Mouse (Mus musculus) macrophage (primary cell): ENCODE measurements around the gene Klhl26. TPM values are rescaled to one million over a fixed set of nuclear protein-coding genes. Genes with fewer than 3 reads are reported as not detected.

Source experiments
- H3K27ac ChIP-seq: fragments of 350-480 bp; formaldehyde crosslinking; 2 replicates; pipeline ENCODE4 v1.9.0; 2021
- H3K36me3 ChIP-seq: fragments of 350-480 bp; formaldehyde crosslinking; 2 replicates; pipeline ENCODE4 v1.9.0; 2021; ENCODE audit errors: inconsistent target
- H3K4me3 ChIP-seq: fragments of 350-480 bp; formaldehyde crosslinking; 2 replicates; pipeline ENCODE4 v1.9.0; 2021; ENCODE audit errors: inconsistent target
- H3K79me2 ChIP-seq: fragments of 350-480 bp; formaldehyde crosslinking; 2 replicates; pipeline ENCODE4 v1.9.0; 2021; ENCODE audit errors: inconsistent target
- WGBS: methylation state at CpG from one replicate; pipeline ENCODE4 v1.1.7; 2026; ENCODE audit warnings: inconsistent platforms; ENCODE audit not compliant: missing documents; 5-methylcytosine and 5-hydroxymethylcytosine counted together
- polyA plus RNA-seq: library from polyadenylated mRNA; stranded (reverse); fragments of 250-400 nt; gene quantifications from 3 replicates; pipeline ENCODE4 v1.2.4, GENCODE M21; 2018; ENCODE audit warnings: inconsistent platforms

Klhl26 gene
- polyA plus RNA-seq, 1 experiment from 2014 or later = 5.9 TPM

- Histone ChIP-seq H3K4me3 (peak within 1 kb of the TSS; percentile 63), H3K27ac (peak within 1 kb of the TSS; percentile 29), H3K36me3 (peaks cover 7% of the 10 kb centered on the region; the same call in 1 of the 2 replicates), H3K79me2 (peaks cover 33% of the 10 kb centered on the region)
- 9% methylated on average over 27 of the region's 40 CpGs for WGBS
Observed at GRCm38 (mm10) chr8:70506328-70507026, 29.7 kb upstream of the Klhl26 start, which contains the start of gene Rex1bd. Gene Rex1bd, minus strand, starts transcription at chr8:70506752.

- H3K27ac ChIP-seq = peak overlapping the region; percentile 29
- 48% methylated on average over 27 of the region's 32 CpGs for WGBS
- peaks cover 7% of the 10 kb centered on the region; the same call in 1 of the 2 replicates for H3K36me3 ChIP-seq
- H3K4me3 ChIP-seq = peak overlapping the region; percentile 63
- H3K79me2 ChIP-seq = peaks cover 27% of the 10 kb centered on the region
Observed at GRCm38 (mm10) chr8:70505698-70506327, 29.0 kb upstream of the Klhl26 start.

DNA sequence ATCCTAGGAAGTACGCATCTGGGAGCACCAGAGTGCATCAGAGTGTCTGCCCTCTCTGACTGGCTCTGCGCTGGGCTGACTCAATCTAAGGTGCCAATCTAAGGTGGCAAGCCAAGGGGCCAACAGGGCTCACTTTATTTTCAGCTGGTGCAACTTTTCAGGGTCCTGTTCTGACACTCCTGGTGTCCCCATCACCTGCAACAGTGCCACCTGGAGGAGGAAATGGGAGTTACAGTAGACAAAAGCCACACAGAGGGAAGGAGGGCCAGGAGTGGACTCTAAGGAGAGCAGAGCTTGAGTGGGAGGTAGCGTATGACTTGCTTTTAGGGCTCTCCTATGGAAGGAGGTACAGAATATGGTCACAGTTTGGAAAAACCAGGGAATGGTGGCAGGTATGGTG lies 28.1 kb upstream of the Klhl26 start:
- 89% methylated on average over 3 of the region's 3 CpGs for WGBS
- peaks cover 24% of the 10 kb centered on the region for H3K79me2 ChIP-seq
- H3K4me3 ChIP-seq = no peak overlapping the region
- no peak overlapping the region for H3K27ac ChIP-seq
- peaks cover 7% of the 10 kb centered on the region; the same call in 1 of the 2 replicates for H3K36me3 ChIP-seq

DNA sequence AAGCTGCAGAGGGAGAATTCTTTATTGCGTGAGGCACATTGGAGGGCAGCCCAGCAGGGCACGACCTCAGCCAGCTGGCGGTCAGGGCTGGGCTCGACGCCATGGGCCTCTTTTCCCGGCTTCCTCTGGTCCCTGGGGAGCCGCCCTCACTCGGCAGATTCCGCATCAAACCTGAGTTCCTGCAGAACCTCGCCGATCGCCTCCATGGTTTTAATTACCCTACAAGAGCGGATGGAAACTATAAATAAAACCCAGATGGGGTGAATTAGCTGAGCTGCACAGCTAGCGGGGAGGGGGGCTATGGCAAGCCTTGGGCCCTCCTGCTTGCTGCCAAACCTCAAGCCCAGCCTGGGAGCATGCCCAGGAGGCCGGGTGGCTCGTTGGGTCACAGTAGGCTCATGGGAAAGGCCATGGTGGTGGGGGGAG lies 27.5 kb upstream of the Klhl26 start:
- H3K36me3 ChIP-seq = peaks cover 7% of the 10 kb centered on the region; the same call in 1 of the 2 replicates
- no peak overlapping the region for H3K4me3 ChIP-seq
- 95% methylated on average over 16 of the region's 16 CpGs for WGBS
- no peak overlapping the region for H3K27ac ChIP-seq
- peaks cover 18% of the 10 kb centered on the region for H3K79me2 ChIP-seq

DNA sequence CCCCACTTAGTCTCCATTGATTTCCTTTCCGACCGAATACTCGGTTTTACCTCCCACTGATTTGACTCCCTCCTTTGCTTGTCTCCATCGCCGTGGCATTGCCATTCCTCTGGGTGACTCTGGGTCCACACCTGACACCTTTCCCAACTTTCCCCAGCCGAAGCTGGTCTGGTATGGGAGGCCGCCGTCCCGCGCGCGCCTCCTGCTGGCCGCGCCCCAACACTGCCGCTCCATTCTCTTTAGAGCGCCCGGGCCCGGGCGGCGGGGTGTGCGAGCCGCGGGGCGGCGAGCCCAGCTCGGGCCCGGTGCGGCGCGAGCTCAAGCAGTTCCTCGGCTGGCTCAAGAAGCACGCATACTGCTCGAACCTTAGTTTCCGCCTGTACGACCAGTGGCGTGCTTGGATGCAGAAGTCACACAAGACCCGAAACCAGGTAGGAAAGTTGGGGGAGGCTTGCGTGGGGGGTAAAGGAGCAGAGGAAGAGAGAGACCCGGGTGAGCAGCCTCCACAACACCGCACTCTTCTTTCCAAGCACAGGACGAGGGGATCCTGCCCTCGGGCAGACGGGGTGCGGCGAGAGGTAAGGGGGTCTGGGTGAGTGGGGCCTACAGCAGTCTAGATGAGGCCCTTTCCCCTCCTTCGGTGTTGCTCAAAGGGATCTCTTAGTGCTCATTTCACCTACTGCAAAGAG lies 26.4 kb upstream of the Klhl26 start:
- no peak overlapping the region for H3K4me3 ChIP-seq
- WGBS = 19% methylated on average over 40 of the region's 46 CpGs
- no peak overlapping the region for H3K27ac ChIP-seq
- peaks cover 7% of the 10 kb centered on the region; the same call in 1 of the 2 replicates for H3K79me2 ChIP-seq
- peaks cover 7% of the 10 kb centered on the region; the same call in 1 of the 2 replicates for H3K36me3 ChIP-seq

GRCm38 (mm10) chr8:70502540-70502939 lies 25.8 kb upstream of the Klhl26 start:
- Histone ChIP-seq H3K36me3 (peaks cover 2% of the 10 kb centered on the region; the same call in 1 of the 2 replicates), H3K27ac (no peak overlapping the region), H3K79me2 (peaks cover 4% of the 10 kb centered on the region; the same call in 1 of the 2 replicates), H3K4me3 (no peak overlapping the region)
- 67% methylated on average over 12 of the region's 12 CpGs for WGBS

DNA sequence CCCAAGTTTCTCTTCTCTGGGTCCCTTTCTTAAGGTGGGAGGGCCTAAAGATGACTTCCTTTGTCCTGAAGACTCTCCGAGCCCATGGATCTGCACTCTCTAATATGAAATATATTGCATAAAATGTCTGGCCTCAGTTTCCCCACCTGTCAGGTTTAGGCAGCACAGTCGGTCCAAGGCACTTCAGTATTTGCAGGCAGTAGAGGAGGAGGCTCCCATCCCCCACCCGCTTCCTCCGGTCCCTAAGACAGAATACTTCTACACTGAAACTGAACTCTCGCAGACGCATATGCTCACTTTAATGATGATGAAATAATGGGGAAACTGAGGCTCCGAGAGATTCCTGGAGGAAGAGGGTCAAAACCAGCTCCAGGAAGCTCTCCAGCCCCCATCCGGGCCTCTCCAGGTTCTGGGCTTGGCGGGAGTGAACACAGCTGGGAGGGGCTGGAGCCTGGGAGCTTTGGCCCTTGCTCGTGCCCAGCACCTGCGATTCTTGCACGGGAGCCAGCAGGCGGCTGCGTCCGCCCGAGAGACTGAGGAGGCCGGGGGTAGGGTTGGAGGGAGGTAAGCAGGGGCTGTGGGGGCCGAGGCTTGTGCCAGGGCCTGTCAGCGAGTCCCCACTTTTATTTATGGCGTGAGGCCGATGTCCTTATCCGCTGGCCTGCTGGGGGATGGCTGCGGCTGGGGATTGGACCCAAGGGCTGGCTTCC lies 25.2 kb upstream of the Klhl26 start:
- Histone ChIP-seq H3K27ac (no peak overlapping the region), H3K36me3 (no peaks in the 10 kb centered on the region), H3K79me2 (peaks cover 4% of the 10 kb centered on the region; the same call in 1 of the 2 replicates), H3K4me3 (no peak overlapping the region)
- 31% methylated on average over 23 of the region's 23 CpGs for WGBS

- Histone ChIP-seq H3K4me3 (no peak overlapping the region), H3K27ac (no peak overlapping the region), H3K79me2 (no peaks in the 10 kb centered on the region; the same call in 1 of the 2 replicates), H3K36me3 (no peaks in the 10 kb centered on the region)
- WGBS = 17% methylated on average over 35 of the region's 39 CpGs
Observed at GRCm38 (mm10) chr8:70500386-70501301, 23.9 kb upstream of the Klhl26 start.

- Histone ChIP-seq H3K79me2 (no peaks in the 10 kb centered on the region), H3K4me3 (no peak overlapping the region), H3K27ac (no peak overlapping the region), H3K36me3 (no peaks in the 10 kb centered on the region)
- 23% methylated on average over 12 of the region's 12 CpGs for WGBS
Observed at GRCm38 (mm10) chr8:70495771-70496062, 18.9 kb upstream of the Klhl26 start.

DNA sequence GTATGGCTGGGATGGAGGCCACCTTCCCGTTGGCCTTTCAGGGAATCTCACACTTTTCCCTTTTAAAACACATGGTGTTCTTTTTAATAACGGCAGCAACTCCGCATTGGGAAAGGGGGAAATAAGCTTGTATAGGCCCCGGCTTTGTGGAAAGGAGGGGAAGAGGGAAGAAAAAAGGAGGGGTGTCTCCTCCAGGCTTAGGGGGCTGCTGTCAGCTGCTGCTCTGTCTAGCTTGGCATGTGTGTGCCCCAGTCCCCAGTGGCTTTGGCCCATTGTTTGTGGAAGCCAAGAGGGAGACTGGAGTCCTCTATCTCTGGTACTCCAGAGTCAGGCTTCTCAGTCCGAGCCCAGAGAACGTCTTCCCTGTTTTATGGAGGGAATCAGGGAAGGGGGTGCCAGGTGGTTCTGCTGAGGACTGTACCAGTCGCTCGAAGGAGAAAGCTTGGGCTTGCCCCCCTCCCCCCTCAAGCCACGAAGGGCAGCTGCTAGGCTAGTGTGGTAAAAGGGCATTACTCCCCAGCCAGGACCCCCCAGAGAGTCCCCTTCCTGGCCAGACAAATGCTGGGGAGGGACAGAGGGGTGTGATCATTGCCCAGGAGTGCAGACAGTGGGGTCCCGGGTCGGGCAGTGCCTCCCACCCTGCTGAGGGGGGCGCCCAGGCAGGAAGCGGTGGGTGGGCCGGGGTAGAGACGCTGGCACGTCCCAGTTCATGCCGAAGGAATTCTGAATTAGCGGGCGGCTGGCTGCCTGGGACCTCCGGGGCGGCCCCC lies 18.4 kb upstream of the Klhl26 start:
- H3K27ac ChIP-seq = no peak overlapping the region
- H3K4me3 ChIP-seq = no peak overlapping the region
- H3K79me2 ChIP-seq = no peaks in the 10 kb centered on the region
- 6% methylated on average over 20 of the region's 21 CpGs for WGBS
- no peaks in the 10 kb centered on the region for H3K36me3 ChIP-seq

DNA sequence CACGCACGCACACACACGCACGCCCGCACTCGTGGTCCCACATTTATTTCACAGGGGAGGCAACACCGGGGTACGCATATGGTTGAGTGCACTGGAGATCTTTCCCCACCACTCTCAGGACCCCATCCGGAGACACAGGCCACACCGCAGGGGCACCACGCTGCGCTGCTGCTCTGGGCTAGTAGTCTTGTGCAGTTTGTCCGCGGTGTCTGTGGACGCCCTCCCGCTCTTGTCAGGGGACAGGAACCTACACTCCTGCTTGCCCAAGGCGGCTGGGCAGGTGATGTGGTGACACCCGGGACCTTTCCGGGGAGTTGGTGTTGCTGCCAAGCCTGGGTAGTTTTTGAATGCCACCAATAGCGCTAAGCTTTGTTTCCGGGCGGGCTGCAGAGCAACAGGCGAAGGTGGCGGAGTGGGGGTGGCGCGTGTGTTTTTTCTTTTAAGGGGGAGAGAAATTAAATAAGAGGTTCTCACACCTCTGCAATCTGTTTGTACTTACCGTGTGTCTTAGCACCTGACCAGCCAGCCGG lies 17.7 kb upstream of the Klhl26 start:
- H3K27ac ChIP-seq = no peak overlapping the region
- no peaks in the 10 kb centered on the region for H3K79me2 ChIP-seq
- no peak overlapping the region for H3K4me3 ChIP-seq
- 5% methylated on average over 26 of the region's 28 CpGs for WGBS
- H3K36me3 ChIP-seq = no peaks in the 10 kb centered on the region

GRCm38 (mm10) chr8:70493692-70494415 lies 17.1 kb upstream of the Klhl26 start:
- Histone ChIP-seq H3K79me2 (no peaks in the 10 kb centered on the region), H3K4me3 (no peak overlapping the region), H3K36me3 (no peaks in the 10 kb centered on the region), H3K27ac (no peak overlapping the region)
- 6% methylated on average over 42 of the region's 47 CpGs for WGBS
